Mouse (Mus musculus) fibroblast of lung, adult 2 months (primary cell): Measurements from ENCODE around the gene Tert.

Experiments used
- DNase-seq: peaks from one replicate; pipeline ENCODE4 v3.0.0-alpha.2; 2011; ENCODE audit warnings: low read depth

Tert gene

DNA sequence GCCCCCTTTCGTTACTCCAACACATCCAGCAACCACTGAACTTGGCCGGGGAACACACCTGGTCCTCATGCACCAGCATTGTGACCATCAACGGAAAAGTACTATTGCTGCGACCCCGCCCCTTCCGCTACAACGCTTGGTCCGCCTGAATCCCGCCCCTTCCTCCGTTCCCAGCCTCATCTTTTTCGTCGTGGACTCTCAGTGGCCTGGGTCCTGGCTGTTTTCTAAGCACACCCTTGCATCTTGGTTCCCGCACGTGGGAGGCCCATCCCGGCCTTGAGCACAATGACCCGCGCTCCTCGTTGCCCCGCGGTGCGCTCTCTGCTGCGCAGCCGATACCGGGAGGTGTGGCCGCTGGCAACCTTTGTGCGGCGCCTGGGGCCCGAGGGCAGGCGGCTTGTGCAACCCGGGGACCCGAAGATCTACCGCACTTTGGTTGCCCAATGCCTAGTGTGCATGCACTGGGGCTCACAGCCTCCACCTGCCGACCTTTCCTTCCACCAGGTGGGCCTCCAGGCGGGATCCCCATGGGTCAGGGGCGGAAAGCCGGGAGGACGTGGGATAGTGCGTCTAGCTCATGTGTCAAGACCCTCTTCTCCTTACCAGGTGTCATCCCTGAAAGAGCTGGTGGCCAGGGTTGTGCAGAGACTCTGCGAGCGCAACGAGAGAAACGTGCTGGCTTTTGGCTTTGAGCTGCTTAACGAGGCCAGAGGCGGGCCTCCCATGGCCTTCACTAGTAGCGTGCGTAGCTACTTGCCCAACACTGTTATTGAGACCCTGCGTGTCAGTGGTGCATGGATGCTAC is at the start of gene Tert:
Tert (plus strand) TSS at position 167 of the 805 bp plus-strand sequence.
- peak; percentile 20 for DNase-seq

DNA sequence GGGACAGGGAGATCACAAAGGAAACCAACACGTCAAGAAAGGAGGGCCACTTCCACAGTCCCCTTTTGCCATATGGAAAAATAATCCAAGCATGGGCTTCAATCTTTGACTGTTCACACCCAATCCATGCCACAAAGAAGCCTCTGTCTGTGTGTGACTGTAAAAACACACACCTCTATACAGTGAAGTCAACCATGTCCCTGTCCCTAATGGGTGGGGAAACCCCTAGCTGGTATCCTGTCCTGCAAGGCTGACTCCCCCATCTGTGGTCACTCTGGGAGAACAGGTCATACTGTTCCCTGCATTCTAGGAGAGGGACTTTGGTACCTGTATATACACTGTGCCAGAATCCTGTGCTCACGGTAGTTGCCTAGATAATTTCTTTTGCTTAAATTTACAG is 49.4 kb upstream of the Tert start:
- no peak for DNase-seq

DNA sequence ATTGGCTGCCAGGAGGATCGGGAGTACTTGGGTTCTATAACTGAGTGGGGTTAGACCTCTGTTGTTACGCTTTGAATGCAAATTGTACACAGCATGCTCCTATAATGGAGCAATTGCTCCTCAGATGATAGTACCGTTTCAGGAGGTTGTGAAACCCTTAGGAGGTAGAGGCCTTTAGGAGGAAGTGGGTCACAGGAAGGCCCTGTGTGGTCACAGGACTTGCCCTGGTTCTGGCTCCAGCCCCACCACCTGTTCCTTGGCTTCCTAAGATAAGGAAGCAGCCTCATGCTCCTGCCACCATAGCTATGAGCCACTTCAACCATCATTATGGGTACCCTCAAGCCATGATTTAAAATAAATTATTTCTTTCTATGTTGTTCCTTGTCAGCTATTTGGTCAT is 35.2 kb upstream of the Tert start:
- no peak for DNase-seq

DNA sequence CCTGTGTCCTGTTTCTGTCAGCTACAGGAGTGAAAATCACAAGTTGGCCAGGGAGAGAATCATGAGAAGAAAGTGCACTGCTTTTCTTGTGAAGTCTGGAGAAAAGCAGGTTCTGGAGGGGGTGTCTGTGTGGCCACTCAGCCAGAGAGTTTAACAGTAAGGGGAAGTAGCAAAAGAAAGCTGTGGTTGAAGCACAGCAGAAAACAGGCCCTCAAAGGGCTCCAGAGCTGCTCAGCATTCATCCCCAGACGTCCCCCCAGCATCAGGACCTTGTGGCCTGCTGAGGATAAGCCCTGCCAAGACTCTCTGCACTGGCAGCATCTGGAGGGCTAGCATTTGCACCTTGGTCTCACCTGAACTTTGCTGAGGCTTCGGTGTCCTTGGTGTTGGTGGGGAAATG is 34.2 kb upstream of the Tert start:
- no peak for DNase-seq

DNA sequence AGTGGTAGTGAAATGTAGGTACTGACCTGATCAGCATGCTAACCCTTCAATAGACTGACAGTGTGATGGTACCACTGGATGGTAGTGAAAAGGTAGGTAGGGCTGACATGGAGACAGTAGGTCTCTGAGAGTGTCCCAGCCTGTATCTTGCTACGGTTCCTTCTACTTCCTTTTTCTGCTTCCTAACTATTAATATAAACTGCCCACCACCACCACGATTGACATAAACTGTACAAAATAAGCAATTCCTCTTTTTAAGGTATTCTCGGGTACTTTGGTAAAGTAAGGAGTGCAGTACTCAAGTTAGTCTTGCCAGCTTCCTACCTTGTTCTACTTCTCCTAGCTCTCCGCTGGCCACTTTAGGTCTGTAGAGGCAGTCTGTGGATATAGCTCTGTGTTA is 30.4 kb upstream of the Tert start:
- no peak for DNase-seq

DNA sequence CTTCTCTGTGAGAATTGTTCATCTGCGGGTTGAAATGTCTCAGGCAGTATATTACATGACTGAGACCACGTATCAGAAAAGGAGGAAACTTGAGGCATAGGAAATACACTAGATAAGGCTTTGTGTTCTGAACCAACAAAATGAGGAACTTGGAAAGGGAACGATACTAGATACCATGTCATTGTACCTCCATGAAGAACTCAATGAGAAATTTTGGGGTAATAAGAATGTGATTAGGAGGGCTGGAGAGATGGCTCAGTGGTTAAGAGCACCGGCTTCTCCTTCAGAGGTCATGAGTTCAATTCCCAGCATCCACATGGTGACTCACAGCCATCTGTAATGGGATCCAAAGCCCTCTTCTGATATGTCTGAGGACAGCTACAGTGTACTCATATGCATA is 26.5 kb upstream of the Tert start:
- DNase-seq = no peak

DNA sequence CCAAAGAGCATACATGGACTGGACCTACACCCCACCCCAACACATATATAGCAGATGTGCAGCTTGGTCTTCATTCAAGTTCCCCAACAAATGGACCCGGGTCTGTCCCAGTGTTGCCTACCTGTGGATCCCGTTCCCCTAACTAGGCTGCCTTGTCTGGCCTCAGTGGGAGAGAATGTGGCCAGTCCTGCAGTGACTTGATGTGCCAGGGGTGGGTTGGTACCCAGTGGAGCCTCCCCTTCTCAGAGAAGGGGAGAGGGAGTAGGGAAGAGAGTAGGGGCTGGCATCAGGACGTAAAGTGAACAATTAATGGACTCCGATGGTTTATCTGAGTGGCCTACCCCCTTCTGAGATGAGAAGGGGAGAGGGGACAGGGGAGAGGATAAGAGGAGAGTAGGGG is 23.7 kb upstream of the Tert start:
- no peak for DNase-seq

DNA sequence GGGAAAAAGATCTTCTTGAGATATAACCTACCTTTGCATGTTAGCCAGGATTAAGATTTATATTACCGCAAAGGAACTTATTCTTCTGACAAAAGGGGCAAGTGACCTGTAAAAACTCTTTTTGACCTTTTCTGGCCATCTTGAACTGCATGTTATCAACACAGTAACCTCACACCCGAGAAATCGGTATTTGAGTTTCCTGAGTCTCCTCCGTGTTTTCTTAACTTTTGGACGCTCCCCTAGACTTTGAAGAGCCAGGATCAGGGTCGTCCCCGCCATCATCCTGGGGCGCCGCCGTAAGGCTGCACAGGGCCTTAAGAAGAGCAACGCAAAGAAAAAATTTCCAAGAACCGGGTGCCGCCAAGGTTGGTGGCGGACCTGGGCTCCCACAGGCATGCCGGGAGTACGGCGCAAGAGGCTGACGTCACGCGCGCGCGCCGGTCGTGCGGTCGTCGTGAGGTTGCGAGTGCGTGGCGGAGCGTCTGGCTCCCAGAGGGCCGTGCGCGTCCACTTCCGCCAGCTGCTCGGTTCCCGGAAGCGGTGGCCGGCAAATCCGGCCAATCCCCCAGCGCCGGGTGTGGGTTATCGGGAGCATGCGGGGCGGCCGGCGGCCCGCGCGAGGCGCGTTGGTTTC is 23.1 kb upstream of the Tert start, which contains the start of gene Clptm1l:
Clptm1l (plus strand) TSS at position 485 of the 634 bp plus-strand sequence.
- peak; percentile 73 for DNase-seq

DNA sequence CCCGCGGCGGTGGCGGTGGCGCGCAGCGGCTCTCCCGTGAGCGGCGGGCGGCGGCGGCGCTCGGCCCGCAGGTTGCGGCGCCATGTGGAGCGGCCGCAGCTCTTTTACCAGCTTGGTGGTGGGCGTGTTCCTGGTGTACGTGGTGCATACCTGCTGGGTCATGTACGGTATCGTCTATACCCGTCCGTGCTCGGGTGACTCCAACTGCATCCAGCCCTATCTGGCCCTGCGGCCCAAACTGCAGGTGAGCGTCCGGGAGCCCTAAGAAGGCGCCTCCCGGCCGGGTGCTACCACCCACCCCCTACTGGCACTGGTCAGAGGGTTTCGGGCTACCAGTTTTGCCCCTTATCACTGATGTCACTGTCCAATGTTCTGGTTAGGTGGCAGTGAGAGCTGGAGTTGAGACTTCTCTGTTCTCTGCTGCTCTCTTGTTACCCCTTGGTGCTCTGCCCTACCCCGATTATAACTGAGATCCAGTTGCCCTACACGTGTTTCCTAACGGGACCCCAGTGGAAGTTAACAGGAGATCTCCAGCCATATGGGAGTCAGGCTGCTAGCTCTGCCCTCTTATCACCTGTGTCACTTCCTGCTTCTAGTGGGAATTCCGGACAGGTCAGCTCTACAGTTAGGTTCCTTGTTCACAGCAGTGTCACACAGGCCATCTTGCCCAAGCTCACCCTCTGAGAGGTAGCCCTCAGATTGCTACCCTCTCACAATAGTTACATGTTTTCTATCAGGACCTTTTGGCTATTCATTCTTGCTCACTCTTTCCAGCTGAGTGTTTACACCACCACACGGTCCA is 22.4 kb upstream of the Tert start:
- no peak for DNase-seq

DNA sequence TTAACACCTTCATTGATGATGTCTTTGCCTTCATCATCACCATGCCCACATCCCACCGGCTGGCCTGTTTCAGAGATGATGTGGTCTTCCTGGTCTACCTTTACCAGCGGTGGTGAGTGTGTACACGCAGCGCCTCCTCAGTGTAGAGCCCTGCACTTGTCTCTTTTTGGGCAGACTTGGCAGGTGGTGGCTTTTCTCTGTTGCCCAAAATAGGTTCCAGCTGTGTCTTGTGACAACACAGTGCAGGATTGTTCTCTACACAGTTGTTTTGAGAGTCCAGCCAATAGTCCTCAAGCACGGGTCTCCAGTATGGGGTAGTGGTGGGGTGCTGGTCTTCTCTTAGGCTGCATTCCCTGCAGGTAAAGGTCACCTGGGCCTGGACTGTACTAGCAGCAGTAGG is 8.3 kb upstream of the Tert start:
- no peak for DNase-seq

DNA sequence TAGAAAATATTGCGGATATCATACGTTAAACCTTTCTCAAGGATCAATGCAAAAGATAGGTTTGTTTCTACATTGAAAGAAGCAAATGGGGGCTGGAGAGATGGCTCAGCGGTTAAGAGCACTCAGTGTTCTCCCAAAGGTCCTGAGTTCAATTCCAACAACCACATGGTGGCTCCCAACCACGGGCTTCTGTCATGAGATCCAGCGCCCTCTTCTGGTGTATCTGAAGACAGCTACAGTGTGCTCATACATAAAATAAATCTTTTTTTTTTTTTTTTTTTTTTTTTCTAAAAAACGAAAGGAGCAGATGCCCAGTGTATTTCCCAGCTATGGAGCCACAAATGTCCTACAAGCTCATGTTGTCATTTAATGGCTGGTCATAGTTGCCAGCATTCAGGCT is 6.1 kb upstream of the Tert start:
- DNase-seq = no peak

DNA sequence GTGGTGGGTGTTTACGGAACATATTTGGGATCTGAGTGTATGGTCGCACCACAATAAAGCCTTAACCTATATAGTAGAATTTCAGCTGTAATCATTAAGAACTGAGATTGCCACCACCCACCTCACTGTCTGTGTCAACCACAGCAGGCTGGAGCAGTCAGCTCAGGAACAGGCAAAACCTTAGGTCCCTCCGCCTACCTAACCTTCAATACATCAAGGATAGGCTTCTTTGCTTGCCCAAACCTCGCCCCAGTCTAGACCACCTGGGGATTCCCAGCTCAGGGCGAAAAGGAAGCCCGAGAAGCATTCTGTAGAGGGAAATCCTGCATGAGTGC is 334 bp upstream of the Tert start:
- no peak for DNase-seq

DNA sequence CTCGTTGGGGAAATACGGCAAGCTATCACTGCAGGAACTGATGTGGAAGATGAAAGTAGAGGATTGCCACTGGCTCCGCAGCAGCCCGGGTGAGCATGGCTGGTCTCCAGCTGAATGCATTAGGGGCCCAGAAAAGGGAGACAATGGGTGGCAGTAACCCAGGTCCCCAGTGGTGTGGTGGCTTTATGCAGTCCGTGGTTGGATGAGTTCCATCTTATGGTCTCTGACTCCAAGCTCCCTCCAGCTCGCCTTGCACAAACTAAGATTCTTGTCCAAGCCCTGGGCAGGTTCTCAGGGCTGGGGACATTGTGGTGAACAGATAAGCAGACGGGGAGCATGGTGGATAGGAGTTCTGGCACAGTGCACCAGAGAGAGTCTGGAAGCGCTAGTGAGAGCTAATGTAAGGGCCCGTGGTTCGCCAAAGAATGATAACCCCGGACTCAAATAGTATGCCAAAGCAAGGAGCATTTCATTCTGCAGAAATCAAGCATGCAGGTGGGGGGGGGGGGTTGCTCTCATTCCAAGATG is 1.9 kb downstream of the Tert start:
- no peak for DNase-seq

DNA sequence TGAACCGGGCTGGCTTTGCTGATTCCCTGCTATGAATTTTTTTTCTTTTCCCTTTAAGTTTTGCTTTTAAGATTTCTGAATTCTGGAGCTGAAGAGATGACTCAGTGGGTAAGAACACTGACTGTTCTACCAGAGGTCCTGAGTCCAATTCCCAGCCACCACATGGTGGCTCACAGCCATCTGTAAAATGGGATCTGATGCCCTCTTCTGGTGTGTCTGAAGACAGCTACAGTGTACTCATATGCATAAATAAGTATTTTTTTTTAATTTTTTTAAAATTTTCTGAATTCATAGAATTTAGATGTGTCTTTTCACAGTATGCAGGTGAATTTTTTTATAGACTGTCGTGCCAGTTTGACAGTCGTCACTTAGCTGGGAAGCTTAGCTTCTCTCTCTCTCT is 5.1 kb downstream of the Tert start:
- no peak for DNase-seq

DNA sequence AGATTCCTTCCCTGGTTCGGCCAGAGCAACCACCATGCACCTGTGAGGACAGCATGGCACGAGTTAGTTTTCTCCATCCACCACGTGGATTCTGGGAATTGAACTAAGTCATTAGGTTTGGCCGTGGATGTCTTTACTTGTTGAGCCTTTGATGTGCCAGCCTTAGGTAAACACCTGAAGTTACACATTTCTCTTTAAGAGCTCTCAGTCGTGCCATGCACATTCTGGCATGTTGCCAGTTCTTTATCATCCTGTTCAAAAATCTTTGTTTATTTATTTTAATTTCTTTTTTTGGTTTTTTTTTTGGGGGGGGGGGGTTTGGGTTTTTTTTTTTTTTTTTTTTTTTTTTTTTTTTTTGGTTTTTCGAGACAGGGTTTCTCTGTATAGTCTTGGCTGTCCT is 11.1 kb downstream of the Tert start:
- no peak for DNase-seq

DNA sequence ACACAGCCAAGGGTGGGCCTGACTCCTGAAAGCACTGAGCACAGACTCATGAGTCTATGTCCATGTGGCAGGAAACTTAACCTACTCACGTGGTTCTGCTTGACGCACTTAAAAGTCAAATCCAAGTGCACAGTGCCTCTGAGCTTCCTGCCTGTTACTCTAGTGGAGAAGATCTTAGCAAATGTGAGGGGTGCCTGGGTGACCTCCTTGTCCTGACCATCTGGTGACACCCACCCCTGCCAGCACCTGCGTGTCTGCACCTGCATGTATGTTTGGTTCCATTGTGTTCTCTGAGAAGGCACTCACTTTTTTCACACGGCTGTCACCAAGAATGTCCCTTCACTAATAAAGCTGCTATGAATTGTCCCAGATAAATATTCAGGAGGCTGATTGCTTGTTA is 14.6 kb downstream of the Tert start:
- no peak for DNase-seq

DNA sequence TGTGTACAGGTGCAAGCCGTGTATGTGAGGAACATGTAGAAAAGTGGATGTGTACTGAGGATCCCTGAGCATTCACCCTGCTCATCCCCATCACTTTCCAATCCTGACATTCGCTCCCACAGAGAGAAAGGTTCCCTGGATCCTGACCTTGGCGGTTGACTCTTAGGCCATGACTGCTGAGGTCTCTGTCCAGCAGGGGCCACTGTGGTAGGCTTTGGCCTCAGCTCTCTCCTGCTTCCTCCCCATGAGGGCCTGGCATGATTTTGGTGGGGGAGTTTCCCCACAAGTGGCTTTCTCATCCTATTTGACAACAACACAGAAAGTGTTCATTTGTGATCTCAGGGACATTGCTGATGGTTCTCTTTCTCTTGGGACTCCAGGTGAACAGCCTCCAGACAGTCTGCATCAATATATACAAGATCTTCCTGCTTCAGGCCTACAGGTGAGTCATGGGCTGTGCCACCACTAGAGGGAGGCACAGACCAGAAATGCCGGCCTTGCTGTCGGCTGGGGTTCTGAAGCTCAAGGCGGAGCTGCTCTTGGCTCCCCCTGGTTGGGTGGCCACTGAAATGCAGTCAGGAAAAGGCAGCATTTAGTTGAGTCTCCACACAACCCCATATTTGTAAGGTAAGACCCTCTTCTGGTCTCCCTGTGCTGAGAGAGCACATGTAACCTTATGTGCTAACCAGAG is 19.8 kb downstream of the Tert start:
- peak; percentile 62 for DNase-seq

DNA sequence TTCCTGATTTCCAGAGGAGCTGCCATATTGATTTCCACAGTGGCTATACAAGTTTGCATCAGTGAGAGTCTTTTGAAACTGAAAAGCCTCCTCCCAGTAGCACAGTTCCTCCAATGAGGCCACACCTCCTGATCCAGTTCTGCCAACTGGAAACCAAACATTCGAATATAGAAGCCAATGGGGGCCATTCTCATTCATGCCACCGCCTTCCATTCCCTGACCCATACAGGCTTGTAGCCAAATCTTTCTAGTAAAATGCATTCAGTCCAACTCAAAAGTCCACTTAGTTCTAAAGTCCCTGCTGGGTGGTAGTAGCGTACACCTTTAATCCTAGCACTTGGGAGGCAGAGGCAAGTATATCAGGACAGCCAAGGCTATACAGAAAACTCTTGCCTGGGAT is 26.6 kb downstream of the Tert start:
- no peak for DNase-seq

DNA sequence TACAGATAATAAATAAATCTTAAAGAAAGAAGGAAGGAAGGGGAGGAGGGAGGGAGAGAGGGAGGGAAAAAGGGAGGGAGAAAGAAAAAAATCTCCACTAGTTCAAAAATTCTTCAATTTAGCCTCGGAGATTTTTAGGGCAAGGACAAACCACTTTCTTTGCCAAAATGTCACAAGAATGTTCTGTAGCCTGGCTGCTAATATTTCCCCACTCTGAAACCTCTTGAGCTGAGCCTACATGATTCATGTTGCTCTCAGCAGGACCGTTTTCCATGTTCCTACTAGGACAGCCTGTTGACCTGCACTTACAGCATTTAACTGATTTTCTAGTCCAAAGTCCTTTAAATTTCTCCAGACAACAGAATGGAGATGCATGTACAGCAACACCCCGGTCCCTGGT is 28.3 kb downstream of the Tert start:
- no peak for DNase-seq

DNA sequence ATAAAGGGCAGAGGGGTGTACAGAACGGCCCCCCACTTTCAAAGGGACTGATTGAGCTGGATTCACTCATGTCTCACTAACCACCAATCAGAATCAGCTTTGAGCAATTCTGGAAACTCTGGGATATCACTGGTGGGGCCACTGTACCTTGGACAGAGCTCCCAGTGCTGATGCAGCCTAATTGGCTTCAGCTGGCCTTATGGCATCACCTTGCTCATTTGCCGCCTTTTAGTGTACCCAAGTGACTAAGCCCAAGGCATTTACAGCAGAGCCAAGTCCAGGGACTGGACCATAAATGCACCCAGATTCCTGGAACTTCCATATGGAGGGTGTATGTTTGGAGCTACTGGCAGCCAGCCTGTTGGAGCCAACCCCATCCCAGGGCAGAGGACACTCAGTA is 32.2 kb downstream of the Tert start:
- DNase-seq = no peak

DNA sequence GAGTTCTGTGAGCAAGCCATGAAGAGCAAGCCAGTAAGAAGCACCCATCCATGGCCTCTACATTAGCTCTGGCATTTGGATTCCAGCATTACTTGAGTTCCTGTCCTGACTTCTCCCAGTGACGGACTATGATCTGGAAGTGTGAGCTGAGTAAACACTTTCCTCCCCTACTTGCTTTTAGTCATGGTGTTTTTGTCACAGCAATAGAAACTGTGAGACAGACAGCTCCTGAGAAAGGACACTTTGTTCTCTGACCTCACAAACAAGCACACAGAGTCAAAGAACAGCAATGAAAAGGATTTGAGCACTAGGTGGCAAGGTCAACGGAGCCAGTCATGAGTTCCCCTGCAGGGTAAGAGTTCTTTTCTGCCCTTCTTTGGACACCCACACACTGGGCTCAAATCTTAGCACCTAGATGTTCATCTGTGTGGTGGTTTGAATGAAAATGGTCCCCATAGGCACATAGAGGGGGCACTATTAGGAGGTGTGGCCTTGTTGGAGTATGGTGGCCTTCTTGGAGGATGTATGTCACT is 33.5 kb downstream of the Tert start:
- no peak for DNase-seq

DNA sequence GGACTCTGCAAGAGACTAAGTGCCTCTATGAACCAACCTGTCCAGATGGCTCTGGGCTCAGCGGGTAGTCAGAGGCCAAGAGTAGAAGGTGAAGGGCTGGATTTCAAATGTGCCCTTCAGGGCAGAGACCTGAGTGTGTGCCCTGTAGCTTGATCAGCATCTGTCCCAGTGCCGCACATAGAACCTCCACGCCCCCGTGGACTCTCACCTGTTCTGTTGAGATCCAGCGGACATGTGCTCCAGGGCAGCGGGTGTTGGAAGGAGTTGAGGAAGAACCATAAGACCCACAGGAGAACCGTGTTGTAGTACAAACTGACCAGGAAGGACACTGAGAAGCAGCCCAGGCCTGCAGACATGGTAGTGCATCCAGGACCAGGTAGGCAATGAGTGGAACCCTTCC is 48.5 kb downstream of the Tert start:
- no peak for DNase-seq
